Mouse (Mus musculus) kidney, adult 11 months (tissue): Measurements from ENCODE around the gene Cox4i2.

Experiments
- DNase-seq: peaks from one replicate; pipeline ENCODE4 v3.0.0; 2022

The Cox4i2 gene

GRCm38 (mm10) chr2:152802303-152802702 is 48.3 kb downstream of the Cox4i2 start:
- no peak for DNase-seq

- DNase-seq = no peak
Observed at GRCm38 (mm10) chr2:152803081-152803480, 49.1 kb downstream of the Cox4i2 start.

GRCm38 (mm10) chr2:152804408-152805110 is 50.6 kb downstream of the Cox4i2 start:
- peak; percentile 66 for DNase-seq

- DNase-seq = no peak
Observed at GRCm38 (mm10) chr2:152805111-152805490, 51.1 kb downstream of the Cox4i2 start.

- DNase-seq = peak; percentile 76
Observed at GRCm38 (mm10) chr2:152806037-152806436, 52.1 kb downstream of the Cox4i2 start.

- no peak for DNase-seq
Observed at GRCm38 (mm10) chr2:152808178-152808577, 54.2 kb downstream of the Cox4i2 start.

- no peak for DNase-seq
Observed at GRCm38 (mm10) chr2:152810158-152810941, 56.4 kb downstream of the Cox4i2 start.

GRCm38 (mm10) chr2:152811336-152812165 is 57.6 kb downstream of the Cox4i2 start:
- no peak for DNase-seq

GRCm38 (mm10) chr2:152813232-152813631 is 59.3 kb downstream of the Cox4i2 start:
- no peak for DNase-seq

GRCm38 (mm10) chr2:152814213-152814874 is 60.4 kb downstream of the Cox4i2 start:
- peak; percentile 79 for DNase-seq
